Mouse (Mus musculus) layer of hippocampus, postnatal 10 days (tissue): Measurements from ENCODE around the gene Stx5a. TPM values are rescaled to one million over a fixed set of nuclear protein-coding genes. Genes with fewer than 3 reads are reported as not detected.

ENCODE experiments used
- DNase-seq, 2 experiments: peaks; one replicate each; pipeline ENCODE4 v3.0.0; 2021; ENCODE audit warnings: low spot score in 2 of 2
- total RNA-seq, 2 experiments: library from RNA; stranded (reverse); gene quantifications; 2 replicates each; pipeline ENCODE4 v1.2.3; 2021

Gene Stx5a
- total RNA-seq, 2 experiments from 2014 or later = 61.9 to 64.8 TPM

- no peak for DNase-seq
Observed at GRCm38 (mm10) chr19:8739646-8740045, 1.6 kb upstream of the Stx5a start.

- DNase-seq = peak in 1 of 2 experiments; percentile 32
Observed at GRCm38 (mm10) chr19:8740603-8741002, 610 bp upstream of the Stx5a start, which contains the start of gene 1700092M07Rik. Gene 1700092M07Rik (plus strand): TSS chr19:8740718.

DNA sequence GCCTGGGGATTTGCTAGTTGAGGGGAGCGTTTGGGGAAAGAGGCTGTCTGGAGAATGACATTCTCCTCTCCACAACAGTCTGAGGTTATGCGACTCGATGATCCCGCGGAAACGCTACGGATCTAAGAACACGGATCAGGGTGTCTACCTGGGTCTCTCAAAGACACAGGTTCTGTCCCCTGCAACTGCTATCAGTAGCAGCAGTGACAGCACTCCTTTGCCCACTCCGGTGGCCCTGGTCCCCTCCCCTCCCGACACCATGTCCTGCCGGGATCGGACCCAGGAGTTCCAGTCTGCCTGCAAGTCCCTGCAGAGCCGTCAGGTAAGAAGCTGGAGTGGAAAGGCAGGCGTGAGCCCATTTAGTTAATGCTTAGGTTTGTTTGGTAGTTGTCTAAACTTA, 963 bp downstream of the Stx5a start:
- no peak for DNase-seq

GRCm38 (mm10) chr19:8745382-8745781, 4.2 kb downstream of the Stx5a start:
- DNase-seq = no peak

DNA sequence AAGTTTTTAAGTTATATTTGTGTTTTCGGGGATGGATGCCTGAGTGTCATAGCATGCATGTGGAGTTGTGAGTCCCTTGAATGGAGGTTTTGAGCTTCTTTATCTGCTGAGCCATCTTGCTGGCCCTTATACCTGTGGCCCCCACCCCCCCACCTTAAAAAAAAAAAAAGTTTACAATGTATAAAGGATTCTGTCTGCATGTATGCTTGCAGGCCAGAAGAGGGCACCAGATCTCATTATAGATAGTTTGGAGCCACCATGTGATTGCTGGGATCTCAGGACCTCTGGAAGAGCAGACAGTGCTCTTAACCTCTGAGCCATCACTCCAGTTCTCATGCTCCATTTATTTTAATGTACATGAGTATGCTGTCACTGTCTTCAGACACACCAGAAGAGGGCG, 6.2 kb downstream of the Stx5a start:
- no peak for DNase-seq

DNA sequence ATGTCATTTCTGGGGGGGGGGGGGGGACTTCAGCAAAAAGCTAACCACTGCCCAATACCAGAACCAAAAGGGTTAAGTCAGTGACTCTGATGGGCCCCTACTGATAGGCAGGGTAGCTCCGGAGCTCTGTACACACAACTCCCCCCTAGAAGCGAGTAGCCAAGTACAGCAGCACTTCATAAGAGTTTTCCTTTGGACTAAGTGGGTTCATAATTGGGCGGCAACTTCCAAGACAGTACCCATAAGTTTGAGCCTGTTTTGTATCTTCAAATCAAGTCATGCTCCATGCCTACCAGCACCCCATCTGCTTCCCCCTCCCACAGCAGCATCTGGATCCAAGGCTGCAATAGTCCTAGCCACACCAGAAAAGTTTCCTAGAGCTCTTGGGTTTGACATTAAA, 14.4 kb downstream of the Stx5a start:
- no peak for DNase-seq

- peak; percentile 89 to 94 for DNase-seq
Observed at GRCm38 (mm10) chr19:8756635-8757387, 15.6 kb downstream of the Stx5a start, which contains the start of gene Nxf1. Gene Nxf1 (plus strand): TSS chr19:8757073.

- DNase-seq = no peak
Observed at GRCm38 (mm10) chr19:8757471-8757998, 16.3 kb downstream of the Stx5a start.

GRCm38 (mm10) chr19:8758899-8759298, 17.7 kb downstream of the Stx5a start:
- no peak for DNase-seq

- no peak for DNase-seq
Observed at GRCm38 (mm10) chr19:8760757-8761156, 19.5 kb downstream of the Stx5a start.

- DNase-seq = no peak
Observed at GRCm38 (mm10) chr19:8763276-8763675, 22.1 kb downstream of the Stx5a start.

DNA sequence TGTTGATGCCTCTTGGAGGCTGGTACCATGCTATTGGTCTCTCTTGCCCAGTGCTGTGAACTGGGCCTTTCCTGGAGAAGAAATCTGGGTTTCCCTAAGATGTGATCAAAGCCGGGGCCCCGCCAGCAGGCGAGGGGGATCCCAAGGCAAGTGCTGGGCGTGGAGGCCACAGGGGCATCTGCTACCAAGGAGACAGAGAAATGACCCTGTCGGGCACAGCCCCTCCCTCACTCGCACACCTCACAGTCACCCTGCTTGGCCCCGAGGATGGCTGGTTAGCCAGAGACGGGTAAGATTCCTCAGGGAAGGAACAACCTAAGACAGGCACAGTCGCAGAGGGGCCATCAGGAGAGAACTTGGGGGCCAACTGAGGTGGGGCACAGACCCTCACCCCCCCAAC, 24.3 kb downstream of the Stx5a start:
- DNase-seq = no peak

GRCm38 (mm10) chr19:8770567-8771270, 29.5 kb downstream of the Stx5a start, which contains the start of gene Tmem223:
Gene Tmem223 (plus strand): TSS chr19:8770996.
- peak; percentile 81 to 84 for DNase-seq

GRCm38 (mm10) chr19:8772996-8773395, 31.8 kb downstream of the Stx5a start:
- no peak for DNase-seq

- no peak for DNase-seq
Observed at GRCm38 (mm10) chr19:8773409-8773808, 32.2 kb downstream of the Stx5a start.

DNA sequence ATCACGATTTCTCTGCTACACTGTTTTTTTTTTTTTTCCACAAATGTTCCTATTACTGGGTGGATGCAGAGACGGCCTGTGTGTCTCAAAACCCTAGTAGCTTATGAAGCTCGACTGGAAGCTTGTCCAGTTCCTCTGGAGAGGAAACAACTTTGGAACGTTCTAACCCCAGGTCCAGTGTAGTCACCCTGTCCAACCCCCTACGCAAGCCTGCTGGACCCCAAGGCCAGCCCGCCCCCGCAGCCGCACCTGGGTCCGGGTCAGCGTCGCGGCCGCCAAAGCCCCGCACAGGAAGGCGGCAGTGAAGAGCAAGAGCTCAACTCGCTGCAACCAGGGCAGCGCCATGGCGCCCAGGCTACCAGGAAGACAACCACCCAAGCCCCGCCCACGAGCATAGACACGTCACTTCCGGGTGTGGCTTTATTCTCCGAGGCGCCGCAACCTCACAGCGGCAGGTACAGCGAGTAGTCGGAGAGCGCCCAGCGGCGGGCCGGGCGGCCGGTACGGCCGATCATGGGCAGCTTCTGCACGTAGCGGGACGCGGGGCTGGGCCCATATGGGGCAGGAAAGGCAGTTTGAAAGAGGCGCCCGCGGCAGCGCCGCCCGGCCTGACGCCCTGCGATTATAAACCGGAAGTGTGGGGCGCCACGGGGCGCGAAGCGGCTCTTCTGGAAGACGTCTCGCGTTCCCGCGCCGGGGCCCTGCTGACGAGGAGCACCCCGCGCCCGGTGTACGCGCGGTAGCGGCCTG, 33.0 kb downstream of the Stx5a start, which contains the start of gene Tmem179b:
TSS of gene Tmem179b (minus strand) at position 382 of the 750 bp plus-strand sequence.
- DNase-seq = peak; percentile 98

- DNase-seq = no peak
Observed at GRCm38 (mm10) chr19:8774951-8775421, 33.8 kb downstream of the Stx5a start.

GRCm38 (mm10) chr19:8786008-8786781, 45.0 kb downstream of the Stx5a start, which contains the start of gene Taf6l:
Gene Taf6l (minus strand): TSS chr19:8786417.
- DNase-seq = peak; percentile 83 to 87

GRCm38 (mm10) chr19:8788521-8788920, 47.3 kb downstream of the Stx5a start:
- DNase-seq = no peak

DNA sequence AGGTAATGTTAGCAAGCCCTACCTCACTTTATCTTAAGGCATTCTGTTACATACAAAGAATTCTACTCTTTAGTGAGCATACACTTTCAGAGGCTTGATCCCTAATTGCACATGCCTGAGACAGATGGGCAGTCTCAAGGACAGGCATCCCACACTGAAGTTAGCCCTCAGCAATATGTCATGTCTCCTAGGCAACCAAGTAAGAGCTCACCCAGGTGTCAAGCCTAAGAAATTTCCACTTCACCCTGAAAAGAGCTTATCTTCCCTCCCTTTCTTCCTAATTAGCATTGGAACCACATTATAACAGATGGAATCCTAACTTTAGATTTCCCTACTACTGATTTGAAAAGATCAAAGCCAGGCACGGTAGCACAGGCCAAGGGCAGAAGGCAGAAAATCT, 48.0 kb downstream of the Stx5a start:
- DNase-seq = no peak
